Mouse (Mus musculus): Measurements from ENCODE around the gene Fam92b. TPM values are rescaled to one million over a fixed set of nuclear protein-coding genes. Genes with fewer than 3 reads are reported as not detected.

The Fam92b gene
- 0.57 and 0.69 TPM in 2 replicates for polyA plus RNA-seq (2012; rRNA removed)

DNA sequence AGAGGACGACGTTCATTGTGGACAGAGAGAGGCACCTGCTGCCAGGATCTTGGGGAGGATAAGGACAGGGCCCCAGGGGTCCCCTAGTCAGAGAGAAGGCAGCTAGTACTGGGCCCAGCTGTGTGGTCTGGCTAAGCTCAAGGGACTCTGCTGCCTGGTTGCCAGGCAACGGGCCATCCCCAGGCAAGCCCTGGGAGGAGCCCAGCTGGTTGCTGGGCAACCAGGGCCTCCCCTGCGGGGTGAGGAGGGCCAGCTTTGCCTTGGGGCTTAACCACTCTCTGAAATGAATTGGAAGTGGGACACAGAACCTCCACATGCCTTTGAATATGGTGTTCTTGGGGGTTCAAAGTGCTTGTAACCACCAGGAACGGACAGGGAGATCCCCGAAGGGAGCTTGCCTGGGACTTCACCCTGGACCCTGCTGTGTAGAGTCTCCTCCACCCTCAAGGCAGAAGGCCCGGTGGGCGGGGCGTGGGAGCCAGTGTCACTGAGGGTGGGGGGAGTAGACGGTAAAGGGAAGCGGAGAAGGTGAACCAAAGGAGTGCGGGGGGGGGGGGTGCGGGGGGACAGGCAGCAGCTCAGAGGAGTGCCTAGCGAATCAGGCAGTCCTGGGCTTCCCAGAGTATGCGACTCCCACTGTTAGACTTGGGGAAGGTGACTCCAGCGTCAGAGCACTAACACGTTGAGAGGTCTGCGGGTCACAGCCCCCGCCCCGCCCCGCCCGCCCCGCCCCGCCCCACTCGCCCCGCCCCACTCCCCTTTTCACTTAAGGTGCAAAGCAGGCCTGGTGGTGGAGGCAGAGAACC is at the start of gene Fam92b:
Gene Fam92b, minus strand, starts transcription at position 149 of the 806 bp plus-strand sequence.
- no peak within 1 kb of the TSS for H3K4me3 ChIP-seq (ENCODE audit: insufficient read depth, low read length)
- H3K27ac ChIP-seq (ENCODE audit: insufficient read depth, low read length), result no peak within 1 kb of the TSS
- peaks cover 6% of the 10 kb centered on the region for H3K4me1 ChIP-seq (ENCODE audit: control insufficient read depth, insufficient read depth, low read length)
- TF ChIP-seq CTCF (IDR thresholded peaks at IDR 0.05; ENCODE audit: extremely low read depth, insufficient read depth, low read length), result no peak
- no peak for TF ChIP-seq POLR2A (IDR thresholded peaks at IDR 0.05; ENCODE audit: extremely low read depth, insufficient read depth, low read length)

DNA sequence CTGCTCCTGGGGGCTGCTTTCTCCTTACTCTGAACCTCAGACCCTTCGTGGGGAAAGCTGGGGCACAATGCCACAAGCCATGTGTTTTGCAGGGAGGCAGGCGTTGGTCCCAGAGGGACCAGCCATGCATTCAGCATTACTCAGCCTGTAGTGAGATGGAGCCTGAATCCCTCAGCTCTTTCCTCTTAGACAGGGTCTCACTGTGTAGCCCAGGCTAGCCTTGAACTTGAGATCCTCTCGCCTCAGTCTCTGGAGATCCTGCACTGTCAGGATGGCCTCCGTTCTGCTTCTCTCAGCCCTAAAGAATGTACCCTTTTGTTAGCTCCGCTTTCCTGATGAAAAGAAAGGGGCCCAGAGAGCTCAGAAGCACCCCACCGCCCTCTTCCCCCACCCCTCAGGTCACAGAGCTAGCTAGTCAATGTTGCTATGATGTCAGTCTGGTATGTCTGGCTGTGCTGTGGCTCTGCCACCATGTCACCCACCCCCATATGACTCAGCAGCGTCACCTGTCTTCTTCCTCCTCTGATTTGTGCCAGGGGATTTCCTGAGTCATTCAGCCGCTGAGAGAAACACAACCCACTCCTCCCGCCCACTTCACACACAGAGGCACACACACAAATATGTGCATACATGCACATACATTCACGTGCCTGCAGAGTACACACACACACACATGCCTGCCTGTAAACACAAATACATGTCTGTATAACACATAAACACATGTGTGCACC is 48.3 kb upstream of the Fam92b start:
- TF ChIP-seq POLR2A (IDR thresholded peaks at IDR 0.05; ENCODE audit: extremely low read depth, insufficient read depth, low read length), result no peak
- no peak for TF ChIP-seq CTCF (IDR thresholded peaks at IDR 0.05; ENCODE audit: extremely low read depth, insufficient read depth, low read length)
- no peak overlapping the region for H3K4me3 ChIP-seq (ENCODE audit: insufficient read depth, low read length)
- no peaks in the 10 kb centered on the region for H3K4me1 ChIP-seq (ENCODE audit: control insufficient read depth, insufficient read depth, low read length)
- H3K27ac ChIP-seq (ENCODE audit: insufficient read depth, low read length), result no peak overlapping the region

DNA sequence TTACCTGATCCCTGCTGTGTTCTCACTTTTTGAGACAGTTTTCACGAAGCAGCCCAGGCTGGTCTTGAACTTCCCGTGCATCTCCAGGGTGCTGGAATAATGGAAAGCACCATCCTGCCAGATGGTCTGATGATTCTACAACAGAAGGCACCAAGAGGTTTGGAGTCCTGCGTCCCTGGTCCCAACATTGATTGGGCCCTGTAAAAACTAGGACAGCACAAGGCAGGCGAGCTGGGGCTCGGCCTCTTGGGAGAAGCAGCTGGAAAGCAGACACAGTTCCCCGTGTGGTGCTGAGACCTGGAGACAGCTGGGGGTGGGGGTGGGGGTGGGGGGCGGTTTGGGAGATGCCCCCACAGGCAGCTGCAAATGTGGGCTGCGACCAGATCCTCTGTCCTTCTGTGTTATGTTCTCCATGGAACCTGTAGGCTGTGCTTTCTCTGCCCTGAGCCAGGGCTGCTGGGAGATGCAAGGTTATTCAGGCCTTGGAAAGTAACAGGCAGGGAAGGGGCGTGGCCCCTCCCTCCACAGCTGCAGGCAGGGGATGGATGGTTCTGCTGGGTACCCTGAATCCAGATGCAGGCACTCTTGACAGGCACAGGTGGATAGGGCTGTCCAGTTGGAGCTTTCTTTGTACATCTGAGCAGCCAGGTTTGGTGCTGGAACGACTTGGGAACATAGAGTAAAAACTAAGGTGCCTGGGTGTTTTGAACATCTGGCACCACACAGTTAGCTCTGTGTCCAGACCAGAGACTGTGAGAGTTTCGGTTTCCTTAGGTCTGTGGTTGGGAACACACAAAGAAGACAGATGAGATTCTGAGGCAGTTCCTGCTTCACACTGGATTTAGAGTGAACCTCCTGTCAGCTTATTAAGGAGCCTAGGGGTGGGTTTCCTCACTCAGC is 47.5 kb upstream of the Fam92b start:
- TF ChIP-seq POLR2A (IDR thresholded peaks at IDR 0.05; ENCODE audit: extremely low read depth, insufficient read depth, low read length) (no peak), CTCF (IDR thresholded peaks at IDR 0.05; ENCODE audit: extremely low read depth, insufficient read depth, low read length) (no peak)
- H3K27ac ChIP-seq (ENCODE audit: insufficient read depth, low read length), result no peak overlapping the region
- H3K4me3 ChIP-seq (ENCODE audit: insufficient read depth, low read length), result no peak overlapping the region
- no peaks in the 10 kb centered on the region for H3K4me1 ChIP-seq (ENCODE audit: control insufficient read depth, insufficient read depth, low read length)

DNA sequence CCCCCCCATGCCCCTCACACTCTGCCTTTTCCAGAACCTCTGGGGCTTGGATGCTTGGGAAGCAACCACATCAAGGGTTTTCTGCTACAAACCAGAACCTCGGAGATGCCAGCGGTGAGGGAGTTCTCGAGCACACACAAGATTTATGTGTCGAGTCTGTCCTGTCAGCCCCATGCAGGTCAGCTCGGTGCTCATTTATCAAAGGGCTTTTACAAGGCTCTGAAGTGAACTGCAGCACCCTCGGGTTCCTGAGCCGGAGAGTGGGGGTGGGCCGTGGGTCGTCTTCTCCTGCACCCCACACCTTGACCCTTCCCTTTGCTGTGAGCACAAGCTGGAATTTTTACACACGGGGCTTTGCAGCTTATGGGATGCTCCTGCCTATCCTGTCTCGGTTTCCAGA is 45.3 kb upstream of the Fam92b start:
- Histone ChIP-seq H3K27ac (ENCODE audit: insufficient read depth, low read length) (no peak overlapping the region), H3K4me1 (ENCODE audit: control insufficient read depth, insufficient read depth, low read length) (no peaks in the 10 kb centered on the region), H3K4me3 (ENCODE audit: insufficient read depth, low read length) (no peak overlapping the region)
- no peak for TF ChIP-seq POLR2A (IDR thresholded peaks at IDR 0.05; ENCODE audit: extremely low read depth, insufficient read depth, low read length)
- no peak for TF ChIP-seq CTCF (IDR thresholded peaks at IDR 0.05; ENCODE audit: extremely low read depth, insufficient read depth, low read length)

DNA sequence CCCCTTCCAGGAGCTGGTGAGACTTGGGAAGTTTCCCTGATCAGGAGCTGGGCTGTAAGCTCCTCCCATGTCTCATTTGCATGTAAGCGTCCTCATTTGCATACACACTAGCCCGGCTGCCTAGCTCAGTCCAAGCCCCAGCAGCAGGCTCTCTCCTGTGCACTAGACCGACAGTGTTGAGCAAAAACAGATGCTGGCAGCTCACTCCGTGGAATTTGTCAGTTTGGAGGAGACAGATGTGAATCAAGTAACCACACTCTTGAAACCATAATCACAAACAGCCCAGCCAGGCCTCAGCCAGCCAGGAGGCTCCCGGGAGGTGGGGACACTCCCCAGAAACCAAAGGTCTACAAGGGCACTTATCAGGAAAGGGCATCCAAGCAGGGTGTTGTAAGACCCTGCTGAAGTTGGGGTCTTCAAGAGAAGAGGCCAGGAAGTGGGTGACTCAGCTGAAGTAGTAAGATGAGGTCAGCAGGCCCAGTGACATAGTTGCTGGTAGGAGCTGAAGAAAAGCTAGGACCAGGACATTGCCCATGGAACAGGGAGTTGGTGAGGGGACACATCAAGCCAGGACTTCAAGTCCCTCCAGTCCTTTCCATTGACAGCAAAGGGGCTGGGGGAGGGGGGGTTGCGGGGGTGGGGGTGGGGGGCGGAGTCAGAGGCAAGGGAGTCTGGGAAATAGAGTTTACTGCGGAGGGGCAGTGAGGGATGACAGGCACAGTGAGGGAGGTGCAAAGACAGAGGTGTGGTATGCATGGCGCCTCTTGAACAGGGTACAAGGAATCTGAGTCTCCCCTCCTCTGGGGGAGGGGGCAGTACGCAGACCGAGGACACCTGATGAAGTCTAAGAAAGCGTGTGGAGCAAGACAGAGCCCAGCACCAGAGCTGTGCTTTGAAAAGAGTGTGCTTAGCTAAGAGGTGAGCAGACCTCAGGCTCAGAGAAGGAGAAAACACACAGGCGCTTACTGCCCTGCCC is 39.9 kb upstream of the Fam92b start:
- no peak overlapping the region for H3K27ac ChIP-seq (ENCODE audit: insufficient read depth, low read length)
- no peak overlapping the region for H3K4me3 ChIP-seq (ENCODE audit: insufficient read depth, low read length)
- TF ChIP-seq POLR2A (IDR thresholded peaks at IDR 0.05; ENCODE audit: extremely low read depth, insufficient read depth, low read length) (no peak), CTCF (IDR thresholded peaks at IDR 0.05; ENCODE audit: extremely low read depth, insufficient read depth, low read length) (no peak)
- H3K4me1 ChIP-seq (ENCODE audit: control insufficient read depth, insufficient read depth, low read length), result no peaks in the 10 kb centered on the region; the same call in 1 of the 2 replicates

DNA sequence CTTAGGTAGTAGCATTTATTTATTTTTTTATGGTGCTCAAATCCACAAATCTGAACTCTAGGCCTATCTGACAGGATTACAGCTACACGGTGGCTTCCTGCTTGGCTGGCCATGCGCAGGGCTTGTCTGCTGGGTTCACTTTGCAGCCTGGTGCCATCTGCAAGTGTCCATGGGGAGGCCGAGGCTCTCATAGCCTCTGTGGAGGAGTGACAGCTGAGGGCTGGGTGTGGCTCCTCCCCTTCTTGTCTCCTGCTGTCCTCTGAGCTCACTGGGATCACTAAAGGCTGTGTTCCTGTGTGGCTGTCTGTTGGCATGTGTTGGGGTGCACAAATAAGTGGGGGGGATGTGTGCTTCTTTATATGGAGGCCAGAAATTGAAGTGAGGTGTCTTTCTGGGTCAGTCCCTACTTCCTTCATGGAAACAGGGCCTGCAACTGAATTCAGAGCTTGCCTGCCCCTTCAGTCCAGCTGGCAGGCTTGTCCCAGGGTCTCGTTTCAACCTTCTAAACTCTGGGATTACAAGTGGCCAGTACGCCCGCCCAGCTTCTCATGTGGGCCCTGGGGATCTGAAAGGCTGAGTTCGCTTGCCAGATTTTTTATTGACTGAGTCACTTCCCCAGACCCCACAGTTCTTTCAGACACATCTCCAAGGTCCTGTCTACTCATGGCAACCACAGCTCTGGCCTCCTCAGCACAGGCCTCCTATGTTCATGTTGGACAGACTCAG is 38.3 kb upstream of the Fam92b start:
- TF ChIP-seq POLR2A (IDR thresholded peaks at IDR 0.05; ENCODE audit: extremely low read depth, insufficient read depth, low read length) (no peak), CTCF (IDR thresholded peaks at IDR 0.05; ENCODE audit: extremely low read depth, insufficient read depth, low read length) (no peak)
- no peak overlapping the region for H3K27ac ChIP-seq (ENCODE audit: insufficient read depth, low read length)
- no peaks in the 10 kb centered on the region; the same call in 1 of the 2 replicates for H3K4me1 ChIP-seq (ENCODE audit: control insufficient read depth, insufficient read depth, low read length)
- no peak overlapping the region for H3K4me3 ChIP-seq (ENCODE audit: insufficient read depth, low read length)

DNA sequence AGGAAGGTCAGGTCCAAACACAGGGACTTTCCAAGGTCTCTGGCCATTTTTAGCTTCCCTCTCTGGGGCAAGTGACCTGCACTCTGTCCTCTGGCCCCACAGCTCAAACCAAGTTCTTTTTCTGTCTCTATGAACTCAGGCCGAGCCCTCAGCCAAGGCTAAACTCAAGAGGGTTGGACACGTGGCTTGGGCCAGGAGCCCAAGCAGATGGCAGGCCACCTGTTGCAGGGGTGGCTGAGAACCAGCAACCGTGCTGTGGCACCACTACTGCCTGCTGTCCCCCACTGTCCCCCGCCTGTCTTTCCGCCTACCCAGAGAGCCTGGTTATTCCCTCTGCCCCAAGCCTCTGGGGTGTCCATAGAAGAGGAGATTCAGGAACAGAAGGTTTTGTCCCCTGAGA is 36.7 kb upstream of the Fam92b start:
- no peak overlapping the region for H3K4me3 ChIP-seq (ENCODE audit: insufficient read depth, low read length)
- TF ChIP-seq POLR2A (IDR thresholded peaks at IDR 0.05; ENCODE audit: extremely low read depth, insufficient read depth, low read length), result no peak
- no peak for TF ChIP-seq CTCF (IDR thresholded peaks at IDR 0.05; ENCODE audit: extremely low read depth, insufficient read depth, low read length)
- H3K4me1 ChIP-seq (ENCODE audit: control insufficient read depth, insufficient read depth, low read length), result no peaks in the 10 kb centered on the region; the same call in 1 of the 2 replicates
- no peak overlapping the region for H3K27ac ChIP-seq (ENCODE audit: insufficient read depth, low read length)

DNA sequence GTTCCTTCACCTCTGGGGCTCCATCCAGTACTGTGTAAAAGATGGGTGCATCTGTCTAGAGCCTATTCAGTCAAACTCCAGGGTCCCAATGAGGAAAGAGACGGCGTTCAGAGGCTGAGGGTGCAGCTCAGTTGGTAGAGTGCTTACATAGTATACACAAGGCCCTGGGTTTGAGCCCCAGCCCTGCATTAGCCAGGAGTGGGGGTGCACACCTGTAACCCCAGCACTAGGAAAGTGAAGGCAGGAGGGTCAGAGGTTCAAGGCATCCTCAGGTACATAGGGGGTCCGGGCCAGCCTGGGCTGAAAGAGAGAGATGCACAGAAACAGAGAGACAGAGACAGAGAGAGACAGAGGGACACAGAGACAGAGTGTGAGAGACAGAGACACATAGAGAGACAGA is 36.0 kb upstream of the Fam92b start:
- no peak overlapping the region for H3K4me3 ChIP-seq (ENCODE audit: insufficient read depth, low read length)
- no peaks in the 10 kb centered on the region; the same call in 1 of the 2 replicates for H3K4me1 ChIP-seq (ENCODE audit: control insufficient read depth, insufficient read depth, low read length)
- H3K27ac ChIP-seq (ENCODE audit: insufficient read depth, low read length), result no peak overlapping the region
- TF ChIP-seq POLR2A (IDR thresholded peaks at IDR 0.05; ENCODE audit: extremely low read depth, insufficient read depth, low read length) (no peak), CTCF (IDR thresholded peaks at IDR 0.05; ENCODE audit: extremely low read depth, insufficient read depth, low read length) (no peak)
